Mouse (Mus musculus) adrenal gland, postnatal 36 days (tissue): ENCODE data around the gene Ttc39b. TPM values are rescaled to one million over a fixed set of nuclear protein-coding genes. Genes with fewer than 3 reads are reported as not detected.

Experiments used
- DNase-seq, 2 experiments: peaks; one replicate each; pipeline ENCODE4 v3.0.0; 2021; ENCODE audit warnings: mixed read lengths in 1 of 2
- total RNA-seq, 2 experiments: library from RNA; stranded (reverse); gene quantifications; 2 replicates each; pipeline ENCODE4 v1.2.3; 2021

Gene Ttc39b
- total RNA-seq, 2 experiments from 2014 or later: 20.9 TPM

DNA sequence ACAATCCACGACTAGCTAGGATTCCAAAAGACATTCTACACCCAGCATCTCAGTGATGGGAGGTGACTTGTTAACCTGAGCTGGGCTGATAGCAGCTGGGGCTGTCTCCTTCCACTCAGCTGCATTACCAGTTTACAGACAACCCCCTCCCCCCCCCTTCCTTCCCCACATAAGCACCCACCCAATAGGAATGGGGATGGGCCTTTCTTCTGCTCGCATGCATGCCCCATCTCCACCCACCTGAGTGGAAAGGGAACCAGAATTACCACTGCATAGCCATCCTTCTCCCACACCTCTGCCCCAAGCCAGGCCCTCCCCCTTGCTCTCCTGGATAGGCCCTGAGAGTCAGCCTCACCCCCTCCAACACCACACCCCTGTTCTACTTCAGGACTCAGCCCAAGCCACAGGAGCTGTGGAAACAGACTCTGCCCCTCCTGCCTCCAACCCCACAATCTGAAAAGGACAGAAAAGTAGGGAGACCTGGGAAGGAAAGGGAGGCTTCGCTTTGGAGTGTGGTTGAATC lies 6.2 kb downstream of the Ttc39b start:
- DNase-seq: no peak

DNA sequence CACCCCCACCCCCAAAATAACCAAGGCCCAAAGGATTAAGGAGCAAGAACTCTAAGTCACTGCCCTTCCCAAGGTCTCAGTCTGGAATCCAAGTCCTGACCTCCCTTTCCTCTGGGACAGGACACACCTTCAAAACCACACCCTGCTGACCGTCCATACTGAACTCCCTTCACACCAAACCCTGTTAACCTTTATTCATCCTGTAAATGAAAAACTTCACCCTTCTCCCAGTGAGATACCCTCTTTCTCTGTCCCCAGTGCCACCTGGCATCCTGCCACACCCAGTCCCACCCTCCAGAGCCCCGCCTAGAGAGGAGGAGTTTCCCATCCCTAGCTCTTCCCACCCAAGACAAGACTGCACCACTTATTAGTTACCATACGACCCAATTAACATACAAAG lies 7.3 kb downstream of the Ttc39b start:
- DNase-seq: no peak

DNA sequence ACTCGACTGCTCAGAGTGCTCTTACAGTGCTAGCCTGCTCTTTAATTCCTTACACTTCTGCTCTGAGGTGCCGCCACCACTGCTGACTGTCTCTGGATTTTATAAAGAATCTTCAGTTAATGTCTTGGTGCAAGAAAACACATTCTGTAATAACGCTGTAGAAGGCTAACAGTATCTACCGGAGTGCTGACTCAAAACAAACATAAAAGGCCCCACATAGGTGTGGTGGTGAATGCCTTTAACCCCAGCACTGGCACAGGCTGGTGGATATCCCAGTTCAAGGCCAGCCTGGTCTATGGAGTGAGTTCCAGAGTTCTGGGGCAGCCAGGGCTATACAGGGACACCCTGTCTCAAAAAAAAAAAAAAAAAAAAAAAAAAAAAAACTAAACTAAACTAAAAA lies 8.1 kb downstream of the Ttc39b start:
- DNase-seq: no peak

DNA sequence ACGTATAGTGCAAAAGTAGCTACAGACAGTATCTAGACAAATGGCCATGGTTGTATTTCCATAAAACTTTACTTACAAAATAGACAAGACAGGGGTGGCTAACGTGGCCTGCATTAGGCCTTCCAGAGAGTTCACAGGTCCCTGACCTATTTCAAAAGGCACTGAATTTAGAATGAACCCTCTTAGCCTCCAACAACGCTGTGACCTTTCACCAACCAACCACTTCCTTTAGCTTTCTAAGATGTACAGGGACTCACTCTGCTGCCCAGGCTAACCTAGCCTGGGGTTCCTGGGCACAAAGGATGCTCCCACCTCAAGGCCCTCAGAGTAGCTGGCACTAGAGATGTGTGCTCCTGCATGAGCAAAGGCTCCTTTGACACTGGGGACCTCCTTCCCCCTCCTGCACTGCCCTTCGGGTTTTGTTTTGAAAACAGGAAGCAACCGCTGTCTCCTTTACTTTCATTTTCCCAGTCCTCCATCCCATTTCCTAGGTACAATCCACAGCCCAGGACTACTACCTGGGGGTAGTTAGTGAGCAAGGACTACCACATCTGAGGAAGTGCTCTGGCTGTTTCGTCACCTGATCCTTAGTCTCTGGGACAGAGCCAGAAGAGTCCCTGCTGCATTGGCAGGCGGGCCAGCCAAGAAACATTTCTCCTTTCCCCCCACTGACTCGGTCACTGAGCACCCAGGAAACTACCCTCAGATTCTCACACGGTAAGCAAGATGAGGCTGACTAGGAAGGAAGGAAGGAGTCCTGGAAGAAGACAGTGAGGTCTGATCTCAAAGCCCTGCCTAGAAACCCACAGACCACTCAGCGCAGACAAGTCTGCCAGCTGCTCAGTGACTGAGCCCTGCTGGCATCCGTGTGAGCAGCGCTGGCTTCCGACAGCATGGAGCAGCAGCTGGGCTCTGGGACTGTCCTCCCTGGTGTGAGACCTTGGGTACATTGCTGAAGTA lies 8.9 kb downstream of the Ttc39b start:
- DNase-seq: peak; percentile 62 to 71

DNA sequence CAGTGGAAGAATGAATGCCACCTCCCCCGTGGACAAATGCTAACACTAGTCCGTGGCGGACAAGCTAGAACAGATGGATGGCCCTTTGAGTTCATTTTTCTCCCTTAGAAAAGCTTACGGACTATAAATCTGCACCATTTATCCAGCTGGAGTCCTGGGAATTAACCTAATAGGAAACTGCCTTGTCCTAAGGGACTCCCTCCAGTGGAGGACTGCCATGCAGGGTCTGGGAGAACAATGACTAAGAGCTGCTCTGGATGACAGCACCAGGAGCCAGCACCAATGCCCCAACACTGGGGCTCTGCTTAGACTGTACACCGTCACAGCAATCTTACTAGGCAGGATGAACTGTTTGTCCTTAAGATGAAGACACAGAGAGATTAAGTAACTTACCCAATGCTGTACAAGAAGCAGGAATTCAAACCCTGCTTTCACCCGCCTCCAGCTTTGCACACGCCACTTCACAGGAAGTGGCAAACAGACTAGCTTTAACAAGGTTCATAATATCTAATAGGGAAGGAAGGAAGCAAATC lies 9.7 kb downstream of the Ttc39b start:
- DNase-seq: no peak

- DNase-seq: no peak
Observed at GRCm38 (mm10) chr4:83312336-83312735, 11.7 kb downstream of the Ttc39b start.

DNA sequence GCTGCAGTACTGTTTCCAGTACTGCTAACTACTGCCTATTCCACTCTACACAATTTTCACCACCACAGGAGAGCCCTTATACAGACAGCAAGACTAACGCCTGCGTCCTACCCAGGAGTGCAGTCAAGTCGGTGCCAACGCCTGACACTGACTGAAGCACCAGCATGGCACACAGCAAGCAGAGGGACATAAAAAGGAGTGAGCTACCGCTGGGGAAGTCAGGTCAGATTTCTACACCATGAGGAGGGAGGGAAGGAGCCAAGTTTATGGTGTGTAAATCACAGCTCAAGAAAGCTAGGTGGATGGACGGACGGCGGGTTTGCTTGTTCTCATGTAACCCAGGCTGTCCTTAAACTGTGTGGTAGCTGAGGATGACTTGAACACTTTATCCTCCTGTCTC lies 12.6 kb downstream of the Ttc39b start:
- no peak for DNase-seq

- no peak for DNase-seq
Observed at GRCm38 (mm10) chr4:83310990-83311389, 13.1 kb downstream of the Ttc39b start.

DNA sequence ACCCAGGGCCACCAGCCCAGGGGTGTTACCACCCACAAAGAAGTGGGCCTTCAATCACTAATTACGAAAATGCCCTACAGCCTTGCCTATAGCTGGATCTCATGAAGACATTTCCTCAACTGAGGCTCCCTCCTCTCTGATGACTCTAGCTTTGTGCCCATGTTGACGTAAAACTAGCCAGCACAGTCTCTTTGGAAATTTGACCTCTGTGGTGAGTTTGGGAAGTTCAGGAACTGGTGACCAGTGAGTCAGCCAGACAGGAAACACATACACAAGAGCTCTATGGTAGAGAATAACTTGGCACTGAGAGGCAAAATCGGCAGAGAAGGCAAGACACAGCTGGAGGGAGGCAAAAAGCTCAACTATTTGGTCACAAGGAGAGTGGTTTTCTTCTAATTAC lies 15.1 kb downstream of the Ttc39b start:
- peak in 1 of 2 experiments; percentile 29 for DNase-seq

DNA sequence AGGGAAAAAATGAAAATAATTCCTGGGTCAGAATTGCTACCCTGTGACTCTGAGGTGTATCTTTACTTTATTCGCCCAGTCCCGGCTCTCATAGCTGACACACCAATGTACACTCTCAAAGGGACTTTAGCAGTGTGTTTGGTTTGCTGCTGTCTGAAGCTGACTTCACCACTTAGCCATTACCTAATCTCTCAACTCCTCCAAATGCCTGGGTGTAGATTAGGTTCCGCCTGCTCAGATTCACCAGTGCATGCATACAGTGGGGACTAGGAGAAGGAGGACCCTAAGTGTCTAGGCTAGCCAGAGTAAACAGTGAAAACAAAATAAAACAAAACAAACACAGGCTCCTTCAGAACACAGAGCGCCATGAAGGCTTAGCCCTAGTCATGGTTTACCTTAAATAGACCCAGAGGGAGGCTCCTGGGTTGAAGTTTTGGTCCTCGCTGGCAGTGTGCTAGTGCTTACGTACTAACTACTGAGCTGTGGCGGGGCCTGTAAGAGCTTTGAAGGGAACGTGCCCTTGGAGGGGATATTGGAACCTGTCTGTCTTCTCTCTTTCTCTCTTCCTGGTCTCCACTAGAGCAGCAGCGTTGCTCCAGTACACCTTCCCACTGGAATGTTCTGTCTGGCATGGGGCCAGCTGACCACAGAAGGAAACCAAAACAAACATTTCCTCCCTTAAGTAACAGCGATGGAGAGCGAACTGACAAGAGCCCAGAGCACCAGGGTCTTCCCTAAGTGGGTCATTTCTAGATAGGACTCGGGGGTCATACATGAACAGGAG lies 16.2 kb downstream of the Ttc39b start:
- peak; percentile 31 to 57 for DNase-seq

GRCm38 (mm10) chr4:83306879-83307278 lies 17.2 kb downstream of the Ttc39b start:
- no peak for DNase-seq

DNA sequence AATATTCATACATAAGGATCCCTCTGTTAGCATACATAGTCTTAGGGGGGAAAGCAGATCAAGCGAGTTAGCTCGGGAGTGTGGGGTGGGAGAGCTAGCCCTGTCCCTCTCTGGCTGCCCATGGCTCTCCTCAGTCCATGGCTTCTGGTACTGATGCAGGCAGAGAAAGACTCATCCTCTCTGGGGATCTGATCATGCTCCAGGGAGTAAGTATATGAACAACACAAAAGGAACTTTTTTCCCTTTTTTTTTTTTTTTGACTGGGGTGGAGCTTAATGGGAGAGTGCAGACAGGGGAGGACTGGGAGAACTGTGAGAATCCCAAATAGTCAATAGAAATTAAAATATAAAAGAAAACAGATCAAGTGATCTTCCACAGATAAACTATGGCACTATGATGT lies 19.0 kb downstream of the Ttc39b start:
- DNase-seq: no peak

DNA sequence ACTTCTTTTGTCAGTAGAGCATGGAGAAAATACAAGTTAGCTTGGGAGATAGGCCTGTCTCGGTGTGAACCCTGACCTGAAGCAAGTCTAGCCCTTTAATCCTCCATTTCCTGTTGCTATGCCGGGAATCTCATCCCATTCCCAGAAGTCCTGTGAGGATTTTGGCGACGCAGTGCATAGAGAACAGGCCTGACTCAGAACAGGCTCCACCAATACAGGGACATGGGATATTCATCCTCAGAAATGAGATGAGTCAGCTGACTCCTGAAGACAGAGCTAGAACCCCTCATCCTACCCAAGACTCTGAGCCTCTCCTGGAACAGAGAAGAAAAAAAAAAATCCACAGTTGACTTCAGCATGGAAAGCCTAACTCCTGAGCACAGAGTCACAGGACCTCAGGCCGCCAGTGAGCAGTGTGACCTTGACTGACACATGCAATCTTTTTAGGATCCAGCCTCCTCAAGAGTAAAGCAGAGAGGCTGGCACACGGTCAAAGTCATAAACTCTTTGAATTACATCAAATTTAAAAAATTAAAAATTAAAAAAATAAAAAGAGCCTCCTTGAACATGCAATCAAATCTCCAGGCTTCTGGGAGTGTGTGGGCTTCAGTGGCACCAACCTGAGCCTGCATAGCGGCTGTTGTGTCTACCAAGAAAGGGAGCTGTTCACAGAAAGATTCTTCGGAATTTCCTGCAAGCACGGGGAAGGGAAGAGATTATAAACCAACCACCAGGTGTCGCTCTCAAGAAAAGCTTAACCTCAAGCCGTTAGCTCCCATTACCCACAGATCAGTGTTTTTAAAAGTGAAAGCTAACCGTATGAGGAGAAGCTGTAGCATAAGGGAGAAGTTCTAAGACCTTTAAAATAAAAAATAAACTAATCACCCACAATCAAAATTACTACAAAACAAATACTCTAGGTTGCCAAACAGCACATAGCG lies 20.9 kb downstream of the Ttc39b start:
- peak; percentile 61 to 83 for DNase-seq

GRCm38 (mm10) chr4:83302123-83302737 lies 21.8 kb downstream of the Ttc39b start:
- DNase-seq: no peak

GRCm38 (mm10) chr4:83301713-83302112 lies 22.3 kb downstream of the Ttc39b start:
- DNase-seq: no peak

GRCm38 (mm10) chr4:83284768-83285350 lies 39.2 kb downstream of the Ttc39b start:
- DNase-seq: peak; percentile 54 to 61

DNA sequence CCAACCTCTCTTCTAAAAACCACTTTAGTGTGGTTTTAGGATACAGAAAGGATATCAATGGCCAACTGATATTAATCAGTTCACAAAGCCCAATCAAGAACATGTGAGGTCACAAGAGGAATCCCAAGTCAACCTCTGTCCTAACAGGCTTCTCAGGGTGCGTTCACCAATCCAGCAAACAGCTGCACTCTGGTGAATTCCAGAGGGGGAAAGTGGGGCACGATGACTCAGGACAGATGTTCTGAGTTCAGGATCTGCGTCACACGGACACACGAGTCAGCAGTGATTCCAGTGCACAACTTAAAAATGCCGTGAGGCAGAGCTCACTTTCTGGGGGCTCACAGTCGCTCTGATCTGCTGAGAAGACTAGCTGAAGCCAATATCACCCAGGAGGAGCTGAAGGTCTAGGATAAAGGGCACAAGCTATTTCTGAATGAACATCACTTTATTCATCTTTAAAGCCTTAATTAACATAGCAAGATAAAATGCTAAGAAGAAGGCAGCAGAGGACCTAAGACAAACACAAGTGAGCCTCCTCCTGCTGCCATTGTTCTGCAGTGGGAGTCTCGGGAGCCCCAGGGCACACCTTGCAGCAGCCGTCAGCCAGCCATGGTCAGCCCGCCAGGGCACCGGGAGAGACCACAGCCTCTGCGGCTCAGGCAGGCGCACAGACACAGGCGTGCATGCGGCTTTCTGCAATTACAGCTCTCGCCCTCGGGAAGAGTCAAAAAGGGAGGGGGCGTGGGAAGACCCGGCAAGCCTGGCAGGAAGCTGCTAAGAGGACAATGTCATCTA lies 39.9 kb downstream of the Ttc39b start:
- DNase-seq: peak in 1 of 2 experiments; percentile 29

DNA sequence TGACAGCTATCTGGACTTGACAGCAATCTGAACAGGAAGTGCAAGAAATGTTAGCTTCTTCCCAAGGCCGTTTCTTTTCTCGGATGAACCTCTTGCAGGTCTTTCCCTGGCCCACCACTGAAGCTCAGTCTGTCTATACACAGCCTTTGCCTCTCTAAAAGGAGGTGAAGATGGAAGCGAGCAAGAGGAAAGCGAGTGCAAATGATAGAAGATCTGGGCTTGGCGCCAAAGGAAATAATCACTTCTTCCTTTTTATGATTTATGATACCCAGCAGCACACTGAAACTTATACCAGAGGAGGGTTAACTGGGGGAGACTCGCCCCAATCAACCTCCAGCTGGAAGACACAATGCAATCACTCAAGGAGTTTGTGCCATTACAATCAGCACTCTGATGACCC lies 41.6 kb downstream of the Ttc39b start:
- no peak for DNase-seq

GRCm38 (mm10) chr4:83279236-83279635 lies 44.8 kb downstream of the Ttc39b start:
- DNase-seq: no peak

GRCm38 (mm10) chr4:83274241-83274640 lies 49.8 kb downstream of the Ttc39b start:
- no peak for DNase-seq
